Mouse (Mus musculus) MEL (cell line): ENCODE results near the gene Ammecr1. TPM values are rescaled to one million over a fixed set of nuclear protein-coding genes. Genes with fewer than 3 reads are reported as not detected.
A peak's percentile ranks its signal among the peaks of the same experiment; 100 is the strongest.

Experiments
- DNase-seq: peaks from one replicate; pipeline ENCODE4 v3.0.0; 2011; ENCODE audit warnings: low read depth, low spot score
- H3K27ac ChIP-seq: 2 replicates; pipeline ENCODE4 v1.5.1; 2012; ENCODE audit warnings: low read depth, mild to moderate bottlenecking, control low read depth, low read length, moderate library complexity; ENCODE audit not compliant: control insufficient read depth
- H3K27me3 ChIP-seq, 2 experiments: fragments of 150-350 bp in 1 of 2; sonication (generic) in 1 of 2; 2 replicates each; pipeline ENCODE4 v1.6.1; 2012; ENCODE audit warnings: low read length in 2 of 2, mild to moderate bottlenecking in 2 of 2, improper control_type of control experiment in 1 of 2, moderate library complexity in 1 of 2; ENCODE audit not compliant: insufficient read depth in 2 of 2, control insufficient read depth in 1 of 2
- H3K36me3 ChIP-seq, 2 experiments: 2 replicates each; pipeline ENCODE4 v1.6.1; 2012 to 2014; ENCODE audit warnings: low read length in 2 of 2, improper control_type of control experiment in 1 of 2, inconsistent platforms in 1 of 2, mild to moderate bottlenecking in 1 of 2; ENCODE audit not compliant: insufficient read depth in 2 of 2, control insufficient read depth in 1 of 2
- H3K4me1 ChIP-seq, 2 experiments: fragments of 150-350 bp in 1 of 2; sonication (generic) in 1 of 2; 2 replicates each; pipeline ENCODE4 v1.6.1; 2012; ENCODE audit warnings: low read length in 2 of 2, improper control_type of control experiment in 1 of 2, mild to moderate bottlenecking in 1 of 2; ENCODE audit not compliant: insufficient read depth in 2 of 2, control insufficient read depth in 1 of 2
- H3K4me3 ChIP-seq, 2 experiments: fragments of 150-350 bp in 1 of 2; sonication (generic) in 1 of 2; 2 replicates each; pipeline ENCODE4 v1.5.1; 2012; ENCODE audit warnings: low read depth in 2 of 2, low read length in 2 of 2, mild to moderate bottlenecking in 2 of 2, moderate library complexity in 2 of 2, control low read depth in 1 of 2, improper control_type of control experiment in 1 of 2; ENCODE audit not compliant: control insufficient read depth in 1 of 2, insufficient read depth in 1 of 2
- H3K79me2 ChIP-seq: 2 replicates; pipeline ENCODE4 v1.6.1; 2012; ENCODE audit warnings: mild to moderate bottlenecking, low read length, moderate library complexity; ENCODE audit not compliant: control insufficient read depth, poor library complexity, insufficient read depth
- H3K9ac ChIP-seq: 2 replicates; pipeline ENCODE4 v1.6.1; 2012; ENCODE audit warnings: low read depth, mild to moderate bottlenecking, control low read depth, low read length, moderate library complexity; ENCODE audit not compliant: control insufficient read depth, poor library complexity, severe bottlenecking
- H3K9me3 ChIP-seq: fragments of 150-350 bp; sonication (generic); replicated peaks from 2 replicates; pipeline ENCODE4 v1.6.1; 2012; ENCODE audit warnings: mild to moderate bottlenecking, low read length, improper control_type of control experiment, moderate library complexity; ENCODE audit not compliant: insufficient read depth
- BHLHE40 ChIP-seq: IDR thresholded peaks from 2 replicates; pipeline ENCODE4 v1.6.1; 2012; ENCODE audit warnings: low read depth, mild to moderate bottlenecking, inconsistent platforms, low read length, improper control_type of control experiment, borderline replicate concordance
- CHD1 ChIP-seq: IDR thresholded peaks from 2 replicates; pipeline ENCODE4 v1.6.1; 2012; ENCODE audit warnings: low read depth, mild to moderate bottlenecking, inconsistent platforms, low read length, improper control_type of control experiment
- CHD2 ChIP-seq: IDR thresholded peaks from 2 replicates; pipeline ENCODE4 v1.6.1; 2011; ENCODE audit warnings: low read length, improper control_type of control experiment
- CTCF ChIP-seq, 3 experiments: IDR thresholded peaks in 2 of 3; conservative IDR thresholded peaks in 1 of 3; 2 replicates each; pipeline ENCODE4 v1.5.1; 2011 to 2012; ENCODE audit warnings: low read length in 3 of 3, low read depth in 2 of 3, mild to moderate bottlenecking in 2 of 3, improper control_type of control experiment in 1 of 3, inconsistent platforms in 1 of 3, mixed read lengths in 1 of 3, moderate library complexity in 1 of 3; ENCODE audit not compliant: control insufficient read depth in 1 of 3, insufficient read depth in 1 of 3, poor library complexity in 1 of 3, severe bottlenecking in 1 of 3
- ELF1 ChIP-seq: IDR thresholded peaks from 2 replicates; pipeline ENCODE4 v1.6.1; 2014; ENCODE audit warnings: low read depth, mild to moderate bottlenecking, inconsistent platforms, low read length, improper control_type of control experiment, moderate library complexity
- ETS1 ChIP-seq: IDR thresholded peaks from 2 replicates; pipeline ENCODE4 v1.6.1; 2012; ENCODE audit warnings: low read depth, mild to moderate bottlenecking, inconsistent platforms, low read length, improper control_type of control experiment, moderate library complexity
- GABPA ChIP-seq: IDR thresholded peaks from 2 replicates; pipeline ENCODE4 v1.6.1; 2012; ENCODE audit warnings: low read depth, mild to moderate bottlenecking, inconsistent platforms, low read length, improper control_type of control experiment, moderate library complexity
- GATA1 ChIP-seq: IDR thresholded peaks from 2 replicates; pipeline ENCODE4 v1.6.1; 2011; ENCODE audit warnings: low read depth, low read length, improper control_type of control experiment
- MAZ ChIP-seq: IDR thresholded peaks from 2 replicates; pipeline ENCODE4 v1.6.1; 2012; ENCODE audit warnings: low read depth, mild to moderate bottlenecking, inconsistent platforms, low read length, improper control_type of control experiment
- MEF2A ChIP-seq: IDR thresholded peaks from 2 replicates; pipeline ENCODE4 v1.6.1; 2014; ENCODE audit warnings: low read depth, mild to moderate bottlenecking, inconsistent platforms, low read length, improper control_type of control experiment; ENCODE audit not compliant: poor library complexity, insufficient replicate concordance, severe bottlenecking; ENCODE audit errors: extremely low read depth
- MXI1 ChIP-seq: IDR thresholded peaks from 2 replicates; pipeline ENCODE4 v1.6.1; 2011; ENCODE audit warnings: mild to moderate bottlenecking, low read depth, low read length, improper control_type of control experiment
- MYB ChIP-seq: IDR thresholded peaks from 2 replicates; pipeline ENCODE4 v1.6.1; 2011; ENCODE audit warnings: mild to moderate bottlenecking, low read depth, low read length, improper control_type of control experiment
- NELFE ChIP-seq: IDR thresholded peaks from 2 replicates; pipeline ENCODE4 v1.6.1; 2011; ENCODE audit warnings: low read depth, low read length, improper control_type of control experiment
- POLR2A ChIP-seq, 2 experiments: IDR thresholded peaks; 2 replicates each; pipeline ENCODE4 v1.6.1; 2011 to 2012; ENCODE audit warnings: low read length in 2 of 2, mild to moderate bottlenecking in 2 of 2, control low read depth in 1 of 2, improper control_type of control experiment in 1 of 2, low read depth in 1 of 2, moderate library complexity in 1 of 2; ENCODE audit not compliant: control insufficient read depth in 1 of 2, insufficient read depth in 1 of 2, poor library complexity in 1 of 2
- POLR2AphosphoS2 ChIP-seq: IDR thresholded peaks from 2 replicates; pipeline ENCODE4 v1.6.1; 2011; ENCODE audit warnings: low read length, improper control_type of control experiment
- POLR2AphosphoS5 ChIP-seq: IDR thresholded peaks from 2 replicates; pipeline ENCODE4 v1.6.1; 2012; ENCODE audit warnings: low read depth, borderline replicate concordance, mild to moderate bottlenecking, inconsistent platforms, low read length, moderate library complexity, mixed read lengths
- RCOR1 ChIP-seq: IDR thresholded peaks from 2 replicates; pipeline ENCODE4 v1.6.1; 2012; ENCODE audit warnings: low read depth, mild to moderate bottlenecking, inconsistent platforms, low read length, improper control_type of control experiment
- TBP ChIP-seq: IDR thresholded peaks from 2 replicates; pipeline ENCODE4 v1.8.0; 2011; ENCODE audit warnings: low read depth, low read length, improper control_type of control experiment
- TCF12 ChIP-seq: IDR thresholded peaks from 2 replicates; pipeline ENCODE4 v1.6.1; 2014; ENCODE audit warnings: low read depth, mild to moderate bottlenecking, inconsistent platforms, low read length, improper control_type of control experiment, moderate library complexity
- UBTF ChIP-seq: IDR thresholded peaks from 2 replicates; pipeline ENCODE4 v1.6.1; 2012; ENCODE audit warnings: low read depth, mild to moderate bottlenecking, inconsistent platforms, low read length, improper control_type of control experiment, moderate library complexity, borderline replicate concordance; ENCODE audit not compliant: insufficient read depth
- USF2 ChIP-seq, 2 experiments: IDR thresholded peaks; 2 replicates each; pipeline ENCODE4 v1.6.1; 2011 to 2012; ENCODE audit warnings: improper control_type of control experiment in 2 of 2, low read length in 2 of 2, borderline replicate concordance in 1 of 2, inconsistent platforms in 1 of 2, low read depth in 1 of 2, mild to moderate bottlenecking in 1 of 2; ENCODE audit not compliant: insufficient read depth in 1 of 2
- ZC3H11A ChIP-seq: IDR thresholded peaks from 2 replicates; pipeline ENCODE4 v1.6.1; 2012; ENCODE audit warnings: low read depth, mild to moderate bottlenecking, inconsistent platforms, low read length, improper control_type of control experiment
- polyA plus RNA-seq, 2 experiments: library from polyadenylated mRNA; stranded (reverse) in 1 of 2; unstranded in 1 of 2; fragments of >175 nt in 1 of 2; fragments of >200 nt in 1 of 2; gene quantifications; 2 replicates each; pipeline versions ENCODE4 v1.2.1 to v1.2.4; 2012; ENCODE audit warnings: low replicate concordance in 2 of 2, low read depth in 1 of 2; ENCODE audit not compliant: insufficient read length in 2 of 2, insufficient read depth in 1 of 2, missing spikeins in 1 of 2
- total RNA-seq: library from RNA; depleted of rRNA; stranded (reverse); fragments of 300-350 nt; gene quantifications from 2 replicates; pipeline ENCODE4 v1.2.3, GENCODE M21; 2012

Gene Ammecr1
- total and polyA plus RNA-seq, 3 experiments: 15.1 to 62.1 (median 23.6) TPM

DNA sequence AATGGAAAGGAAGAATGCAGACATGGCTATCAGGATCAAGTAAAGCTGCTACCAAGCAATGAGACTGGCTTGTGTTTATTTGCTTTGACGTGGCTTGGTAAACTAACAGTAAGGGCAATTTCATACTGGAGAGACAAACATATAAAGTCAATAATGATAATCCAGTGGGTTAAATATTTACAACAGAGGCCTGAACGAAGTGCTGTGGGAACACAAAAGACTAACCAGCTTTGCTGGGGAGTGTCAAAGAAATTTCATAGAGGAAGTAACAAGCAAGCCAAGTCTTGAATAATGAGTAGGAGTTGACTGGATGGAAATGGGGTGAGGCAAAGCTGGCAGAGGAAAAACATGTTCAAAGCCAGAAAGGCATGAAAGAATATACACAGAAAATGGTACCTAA lies 63.9 kb downstream of the Ammecr1 start:
- DNase-seq: peak; percentile 20
- Histone ChIP-seq H3K4me1 (peaks cover 13 to 17% of the 10 kb centered on the region in 2 experiments), H3K4me3 (no peak overlapping the region), H3K27ac (no peak overlapping the region), H3K27me3 (no peaks in the 10 kb centered on the region), H3K9ac (no peak overlapping the region), H3K36me3 (peaks cover 0 to 37% of the 10 kb centered on the region in 2 experiments; a peak in 3 of 4 replicates), H3K79me2 (no peaks in the 10 kb centered on the region), H3K9me3 (no peaks in the 10 kb centered on the region)
- TF ChIP-seq POLR2A (IDR thresholded peaks at IDR 0.05; ENCODE audit: control insufficient read depth in 1 of 2, insufficient read depth in 1 of 2, low read depth in 1 of 2, low read length in 2 of 2, poor library complexity in 1 of 2) (no peak), ETS1 (no peak), GATA1 (no peak), MYB (no peak), USF2 (IDR thresholded peaks at IDR 0.05; ENCODE audit: borderline replicate concordance in 1 of 2, insufficient read depth in 1 of 2, low read depth in 1 of 2, low read length in 2 of 2) (no peak)

DNA sequence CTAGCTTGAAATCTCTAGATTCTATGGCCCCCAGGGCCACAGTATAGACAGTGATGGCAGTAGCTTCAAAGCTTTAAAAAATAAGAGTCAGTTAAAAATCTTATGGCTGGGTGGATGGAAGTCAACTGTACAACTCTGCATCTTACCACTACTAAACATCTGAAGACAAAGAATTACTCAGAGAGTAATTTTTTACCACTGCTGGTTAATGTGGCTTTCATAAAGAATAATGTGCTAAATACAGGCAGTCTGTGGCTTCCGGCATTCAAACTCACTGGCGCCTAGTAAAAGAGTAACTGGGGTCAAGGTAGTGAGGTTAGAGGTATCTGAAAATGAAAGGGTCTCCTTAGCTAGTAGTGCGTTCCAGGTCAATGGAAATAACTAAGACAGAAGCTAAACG lies 64.6 kb downstream of the Ammecr1 start:
- H3K4me1 ChIP-seq: peaks cover 13 to 17% of the 10 kb centered on the region in 2 experiments
- no peaks in the 10 kb centered on the region for H3K27me3 ChIP-seq
- TF ChIP-seq POLR2AphosphoS2 (no peak), USF2 (IDR thresholded peaks at IDR 0.05; ENCODE audit: borderline replicate concordance in 1 of 2, insufficient read depth in 1 of 2, low read depth in 1 of 2, low read length in 2 of 2) (no peak), CHD1 (no peak), MXI1 (no peak), MAZ (no peak), ZC3H11A (no peak), CTCF (IDR thresholded peaks at IDR 0.05 in 2 of 3, conservative IDR thresholded peaks at IDR 0.05 in 1 of 3; ENCODE audit: control insufficient read depth in 1 of 3, insufficient read depth in 1 of 3, low read depth in 2 of 3, low read length in 3 of 3, poor library complexity in 1 of 3, severe bottlenecking in 1 of 3) (no peak), GABPA (no peak), POLR2AphosphoS5 (no peak), CHD2 (no peak), ETS1 (no peak), BHLHE40 (no peak), MEF2A (no peak), TCF12 (no peak), TBP (no peak), UBTF (no peak), RCOR1 (no peak), NELFE (no peak), ELF1 (no peak)
- no peak overlapping the region for H3K4me3 ChIP-seq
- H3K27ac ChIP-seq: no peak overlapping the region
- H3K79me2 ChIP-seq: no peaks in the 10 kb centered on the region
- no peaks in the 10 kb centered on the region for H3K9me3 ChIP-seq
- H3K9ac ChIP-seq: no peak overlapping the region
- DNase-seq: no peak
- peaks cover 0 to 37% of the 10 kb centered on the region in 2 experiments; a peak in 3 of 4 replicates for H3K36me3 ChIP-seq
